Mouse (Mus musculus) cerebellum, adult 2 months (tissue): ENCODE results near the gene Slc44a4.

Source experiments
- CTCF ChIP-seq: fragments of 200-500 bp; IDR thresholded peaks from 2 replicates; pipeline ENCODE4 v1.5.1; 2011; ENCODE audit warnings: low read depth, mild to moderate bottlenecking, control low read depth, low read length, moderate library complexity, borderline replicate concordance; ENCODE audit not compliant: insufficient read depth
- POLR2A ChIP-seq: fragments of 200-500 bp; IDR thresholded peaks from 2 replicates; pipeline ENCODE4 v1.6.1; 2011; ENCODE audit warnings: low read length, control low read depth, borderline replicate concordance; ENCODE audit not compliant: insufficient read depth

- TF ChIP-seq POLR2A (no peak), CTCF (no peak)
Measured at GRCm38 (mm10) chr17:34927306-34928019, 13.2 kb downstream of the Slc44a4 start.
